Mouse (Mus musculus): ENCODE data around the gene Gm45062. TPM values are rescaled to one million over a fixed set of nuclear protein-coding genes. Genes with fewer than 3 reads are reported as not detected.
A peak's percentile ranks its signal among the peaks of the same experiment; 100 is the strongest.

Gm45062 gene
- polyA plus RNA-seq, 2 experiments from 2014 or later: 57.3 to 62.9 TPM

GRCm38 (mm10) chr6:8484437-8485275 is 225.4 kb downstream of the Gm45062 start:
- ATAC-seq: peak; percentile 6

DNA sequence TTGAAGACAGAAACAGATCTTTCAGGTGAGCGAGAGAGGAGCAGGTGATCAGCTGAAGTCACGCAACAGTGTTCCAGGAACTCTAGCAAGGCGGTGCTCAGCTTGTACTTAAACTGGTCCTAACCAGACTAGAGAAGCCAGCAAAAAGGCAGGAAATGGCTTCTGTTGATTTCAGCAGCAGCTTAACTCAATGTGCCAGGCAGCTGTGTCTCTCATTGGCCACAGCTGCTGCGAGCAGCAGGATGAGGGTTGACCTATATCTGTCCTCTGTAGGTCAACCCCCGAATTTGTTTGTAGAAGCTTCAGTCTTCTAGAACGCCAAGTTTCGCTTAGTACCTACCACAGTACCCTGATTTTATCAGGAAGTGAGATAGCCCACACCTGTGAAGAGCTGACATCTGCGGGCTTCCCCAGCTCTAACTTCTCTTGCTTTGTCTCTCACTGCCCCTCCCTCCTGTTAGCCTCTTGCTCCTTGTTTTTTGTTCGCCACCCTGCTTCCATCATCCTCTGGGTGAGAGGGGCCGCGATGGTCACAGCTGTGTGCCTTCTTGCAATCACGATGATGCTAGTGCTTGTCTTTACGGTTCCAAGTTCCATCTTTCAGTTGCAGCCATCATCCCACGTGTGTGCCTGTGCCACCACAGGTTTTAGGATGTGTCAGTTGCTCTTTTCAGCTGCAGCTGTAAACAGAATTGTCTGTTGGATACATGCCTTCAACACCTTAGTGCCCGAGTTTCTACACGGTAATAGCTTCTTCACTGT is 226.3 kb downstream of the Gm45062 start:
- peak; percentile 89 for ATAC-seq

- no peak for ATAC-seq
Observed at GRCm38 (mm10) chr6:8486391-8487043, 227.3 kb downstream of the Gm45062 start.

GRCm38 (mm10) chr6:8487044-8487853 is 228.0 kb downstream of the Gm45062 start:
- ATAC-seq: no peak

- ATAC-seq: no peak
Observed at GRCm38 (mm10) chr6:8488249-8488648, 229.0 kb downstream of the Gm45062 start.

DNA sequence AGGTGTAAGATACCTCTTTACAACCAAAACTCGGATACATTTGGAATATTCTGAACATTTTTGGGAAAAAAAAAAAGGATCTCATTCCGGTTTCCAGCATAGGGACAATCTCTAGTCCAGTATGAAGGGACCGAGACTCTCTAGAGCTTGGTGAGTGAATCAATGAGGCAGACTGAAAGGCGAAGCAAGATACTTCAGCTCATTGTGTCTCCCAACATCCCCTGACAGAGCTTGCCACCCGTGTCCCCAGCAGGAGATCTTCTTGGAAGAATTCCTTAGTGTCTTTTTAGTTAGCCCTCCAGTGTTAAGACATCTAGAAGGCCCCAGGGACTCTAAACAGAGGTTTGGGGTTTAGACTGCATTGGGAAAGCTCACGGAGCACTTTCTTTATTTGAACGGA is 230.0 kb downstream of the Gm45062 start:
- ATAC-seq: no peak

GRCm38 (mm10) chr6:8489938-8490585 is 230.8 kb downstream of the Gm45062 start:
- ATAC-seq: no peak

GRCm38 (mm10) chr6:8492248-8492647 is 233.0 kb downstream of the Gm45062 start:
- no peak for ATAC-seq

DNA sequence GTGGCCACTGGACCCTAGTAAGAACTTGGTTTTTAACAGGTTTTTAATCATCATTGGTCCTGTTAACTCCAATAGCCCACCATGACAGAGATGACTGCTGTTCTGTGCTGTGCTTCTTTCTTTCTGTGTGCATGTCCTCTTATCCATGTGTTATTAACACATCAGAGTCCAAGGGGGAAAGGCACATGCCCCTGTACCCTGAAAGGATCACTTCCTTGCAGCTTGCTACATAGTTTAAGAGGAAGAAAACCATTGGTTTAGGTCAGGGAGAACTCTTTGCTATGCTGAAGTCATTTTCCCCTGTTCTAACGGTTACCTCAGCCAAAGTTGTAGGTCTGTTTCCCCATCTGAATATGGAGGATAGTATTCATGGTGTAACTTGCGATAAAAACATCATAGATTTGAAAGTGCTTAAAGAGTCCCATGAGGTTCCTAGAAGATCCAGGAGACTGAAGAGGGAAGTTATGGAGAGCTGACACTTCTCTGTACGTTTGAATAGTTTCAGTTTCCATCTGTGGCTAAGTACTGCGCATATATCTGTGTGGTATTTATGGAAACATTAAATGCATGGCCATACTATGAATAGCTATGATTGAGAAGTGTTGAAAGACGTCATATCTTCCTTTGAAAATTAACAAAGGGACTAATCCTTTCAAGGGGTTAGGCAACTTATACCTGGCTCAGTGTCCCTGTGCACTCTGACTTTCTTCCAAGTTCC is 236.0 kb downstream of the Gm45062 start:
- peak; percentile 70 for ATAC-seq

GRCm38 (mm10) chr6:8495827-8496222 is 236.6 kb downstream of the Gm45062 start:
- ATAC-seq: peak; percentile 11

GRCm38 (mm10) chr6:8497234-8497867 is 238.1 kb downstream of the Gm45062 start:
- no peak for ATAC-seq

GRCm38 (mm10) chr6:8497868-8498257 is 238.6 kb downstream of the Gm45062 start:
- ATAC-seq: no peak

DNA sequence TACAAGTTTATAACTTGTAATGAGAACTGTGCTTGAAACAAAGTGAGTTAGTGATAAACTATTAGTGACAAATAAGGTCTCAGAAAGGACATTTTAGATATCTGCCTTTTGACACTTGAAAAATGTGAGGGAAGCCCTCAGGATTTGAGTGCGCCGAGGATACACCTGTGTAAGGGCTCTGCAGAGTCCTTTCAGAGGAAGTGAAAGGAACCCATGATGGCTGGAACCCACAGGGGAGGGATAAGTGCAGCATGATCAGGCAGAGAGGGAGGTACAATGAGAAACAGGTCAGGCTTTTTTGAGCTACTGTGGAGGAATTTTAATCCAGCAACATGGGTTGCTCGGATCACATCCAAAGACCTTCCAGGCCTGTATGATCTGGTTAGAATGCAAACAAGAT is 239.7 kb downstream of the Gm45062 start:
- no peak for ATAC-seq

GRCm38 (mm10) chr6:8503953-8504352 is 244.7 kb downstream of the Gm45062 start:
- ATAC-seq: no peak

- peak; percentile 59 for ATAC-seq
Observed at GRCm38 (mm10) chr6:8504521-8505228, 245.4 kb downstream of the Gm45062 start.

- ATAC-seq: no peak
Observed at GRCm38 (mm10) chr6:8506631-8507030, 247.4 kb downstream of the Gm45062 start.

- peak; percentile 81 for ATAC-seq
Observed at GRCm38 (mm10) chr6:8508883-8509536, 249.8 kb downstream of the Gm45062 start.

DNA sequence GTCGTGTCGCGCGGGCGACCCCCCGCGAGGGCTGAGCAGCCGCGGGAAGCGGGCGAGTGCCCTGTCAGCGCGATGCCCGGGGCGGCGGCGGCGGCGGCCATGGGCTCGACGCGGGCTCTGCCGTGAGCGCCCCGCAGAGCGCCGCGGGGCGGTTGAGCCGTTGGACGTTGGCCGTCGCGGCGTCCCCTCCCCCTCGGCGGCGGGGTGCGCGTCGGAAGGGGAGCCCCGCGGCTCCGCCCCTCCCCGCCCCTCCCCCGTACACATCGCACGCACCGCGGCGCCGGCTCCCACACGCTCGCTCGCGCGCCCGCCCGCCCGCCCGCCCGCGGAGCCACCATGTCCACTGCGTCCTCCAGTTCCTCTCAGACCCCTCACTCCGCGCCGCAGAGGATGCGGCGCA is 250.3 kb downstream of the Gm45062 start, which contains the start of gene Glcci1:
Gene Glcci1, plus strand, starts transcription at position 50 of the 400 bp plus-strand sequence.
- ATAC-seq: peak; percentile 7
